Mouse (Mus musculus) heart, embryonic 10.5 days (tissue): ENCODE measurements around the gene Gm20388. TPM values are rescaled to one million over a fixed set of nuclear protein-coding genes. Genes with fewer than 3 reads are reported as not detected.
A peak's percentile ranks its signal among the peaks of the same experiment; 100 is the strongest.

Experiments used
- DNase-seq: peaks from one replicate; pipeline ENCODE4 v3.0.0-alpha.2; 2017; ENCODE audit warnings: low spot score
- H3K27ac ChIP-seq: fragments of 300-500 bp; sonication (generic); 2 replicates; pipeline ENCODE4 v1.5.1; 2016; ENCODE audit warnings: mild to moderate bottlenecking
- H3K27me3 ChIP-seq: fragments of 300-500 bp; sonication (generic); 2 replicates; pipeline ENCODE4 v1.6.1; 2016; ENCODE audit warnings: mild to moderate bottlenecking; ENCODE audit not compliant: poor library complexity, insufficient read depth, severe bottlenecking
- H3K36me3 ChIP-seq: fragments of 300-500 bp; sonication (generic); 2 replicates; pipeline ENCODE4 v1.6.1; 2016; ENCODE audit warnings: mild to moderate bottlenecking, moderate library complexity
- H3K4me1 ChIP-seq: fragments of 300-500 bp; sonication (generic); 2 replicates; pipeline ENCODE4 v1.6.1; 2016; ENCODE audit warnings: mild to moderate bottlenecking
- H3K4me3 ChIP-seq: fragments of 300-500 bp; sonication (generic); 2 replicates; pipeline ENCODE4 v1.5.1; 2016; ENCODE audit warnings: mild to moderate bottlenecking, moderate library complexity
- H3K9me3 ChIP-seq: fragments of 300-500 bp; sonication (generic); 2 replicates; pipeline ENCODE4 v1.6.1; 2016; ENCODE audit warnings: mild to moderate bottlenecking, moderate library complexity
- WGBS: fragments of 180-500 bp; shearing (Covaris S2); methylation state at CpG from one replicate; pipeline ENCODE4 v1.1.7; 2016; 5-methylcytosine and 5-hydroxymethylcytosine counted together
- polyA plus RNA-seq: library from polyadenylated mRNA; unstranded; fragments of >200 nt; fragmentation: Nextera tagmentation; extraction: Ambion mirVana; gene quantifications from 2 replicates; pipeline ENCODE4 v1.2.1, GENCODE M21; 2016

Gm20388 gene
- polyA plus RNA-seq, 1 experiment from 2014 or later = 4.5 TPM

DNA sequence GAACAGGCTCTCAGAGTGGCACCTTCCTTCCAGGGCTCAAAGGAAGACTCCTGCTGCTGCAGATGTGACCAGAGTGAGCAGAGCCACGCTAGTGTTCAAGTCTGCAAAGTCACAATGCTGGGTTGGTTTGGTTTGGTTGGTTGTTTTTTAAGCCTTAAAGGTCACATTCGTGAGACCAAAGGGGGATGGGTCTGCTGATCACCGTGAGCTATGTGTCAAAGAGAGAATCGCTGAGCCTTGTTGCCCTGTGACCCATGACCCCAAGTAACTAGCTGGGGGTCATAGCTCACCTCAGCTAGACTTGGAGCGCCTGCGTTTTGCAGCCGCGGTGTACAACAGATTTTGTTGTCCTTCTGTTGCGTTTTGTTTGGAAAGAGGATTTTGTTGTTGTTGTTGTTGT lies 1460.6 kb downstream of the Gm20388 start:
- Histone ChIP-seq H3K9me3 (no peaks in the 10 kb centered on the region), H3K27ac (0 out of 2 replicates have a peak overlapping the region, but pooled peaks have one; percentile 42), H3K4me3 (no peak overlapping the region), H3K27me3 (peaks cover 4% of the 10 kb centered on the region; the same call in 1 of the 2 replicates), H3K36me3 (no peaks in the 10 kb centered on the region), H3K4me1 (peaks cover 81% of the 10 kb centered on the region)
- DNase-seq = no peak
- 69% methylated on average over 9 of the region's 9 CpGs for WGBS

DNA sequence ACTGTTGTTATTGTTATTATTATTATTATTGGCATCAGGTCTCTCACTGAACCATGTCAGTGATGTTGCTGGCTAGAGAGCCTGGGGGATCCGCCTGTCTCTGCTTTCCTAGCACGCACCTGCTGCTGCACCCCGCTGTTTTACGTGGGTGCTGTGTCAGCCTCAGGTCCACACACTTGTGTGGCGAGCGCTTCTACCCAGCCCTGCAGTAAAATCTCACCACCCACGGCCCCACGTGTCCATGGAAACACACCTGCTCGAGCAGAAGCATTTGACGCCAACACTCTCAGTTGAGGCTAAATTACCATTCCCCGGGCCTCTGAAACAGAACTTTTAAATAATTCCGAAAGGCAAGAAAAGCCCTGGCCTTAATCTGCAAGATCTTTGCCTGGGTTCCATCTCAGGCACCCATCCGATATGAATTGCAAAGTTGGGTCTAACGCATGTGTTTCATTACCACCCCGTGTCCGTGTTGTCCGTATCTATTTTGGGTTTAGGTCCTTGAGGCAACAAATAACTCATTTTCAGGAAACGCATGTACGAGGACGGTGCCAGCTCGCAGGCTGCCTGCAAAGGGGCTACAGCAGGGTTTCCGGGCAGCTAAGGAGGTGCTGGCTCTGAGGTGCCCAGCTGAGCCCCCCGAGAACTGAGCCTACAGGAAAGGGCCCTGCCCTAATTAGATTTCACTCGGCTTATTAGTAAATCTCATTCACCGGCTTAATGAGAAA lies 1461.4 kb downstream of the Gm20388 start:
- WGBS = 87% methylated on average over 25 of the region's 25 CpGs
- Histone ChIP-seq H3K27me3 (peaks cover 4% of the 10 kb centered on the region; the same call in 1 of the 2 replicates), H3K9me3 (no peaks in the 10 kb centered on the region), H3K36me3 (no peaks in the 10 kb centered on the region), H3K4me3 (no peak overlapping the region), H3K27ac (0 out of 2 replicates have a peak overlapping the region, but pooled peaks have one; percentile 49), H3K4me1 (peaks cover 85% of the 10 kb centered on the region)
- DNase-seq = no peak

DNA sequence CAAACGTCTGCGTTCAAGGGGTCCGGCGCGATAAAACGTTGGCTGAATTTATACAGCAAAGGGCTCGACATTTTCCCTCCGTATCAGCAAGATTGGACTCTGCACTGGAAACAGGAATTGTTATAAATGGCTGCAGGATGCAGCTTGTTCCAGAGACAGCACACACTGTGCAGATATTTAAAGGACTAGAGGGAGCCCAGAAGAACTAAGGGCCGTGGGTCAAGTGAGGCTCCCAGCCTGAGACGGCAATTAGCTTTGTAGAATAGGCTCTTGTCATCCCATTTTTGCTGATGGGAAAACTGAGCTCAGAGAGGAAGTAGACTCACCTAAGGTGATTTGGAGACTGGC lies 1462.0 kb downstream of the Gm20388 start:
- no peaks in the 10 kb centered on the region for H3K36me3 ChIP-seq
- DNase-seq = no peak
- H3K4me1 ChIP-seq = peaks cover 91% of the 10 kb centered on the region
- H3K9me3 ChIP-seq = no peaks in the 10 kb centered on the region
- H3K4me3 ChIP-seq = no peak overlapping the region
- WGBS = 81% methylated on average over 10 of the region's 10 CpGs
- H3K27me3 ChIP-seq = peaks cover 4% of the 10 kb centered on the region; the same call in 1 of the 2 replicates
- peak overlapping the region; percentile 49; the same call in 1 of the 2 replicates for H3K27ac ChIP-seq

DNA sequence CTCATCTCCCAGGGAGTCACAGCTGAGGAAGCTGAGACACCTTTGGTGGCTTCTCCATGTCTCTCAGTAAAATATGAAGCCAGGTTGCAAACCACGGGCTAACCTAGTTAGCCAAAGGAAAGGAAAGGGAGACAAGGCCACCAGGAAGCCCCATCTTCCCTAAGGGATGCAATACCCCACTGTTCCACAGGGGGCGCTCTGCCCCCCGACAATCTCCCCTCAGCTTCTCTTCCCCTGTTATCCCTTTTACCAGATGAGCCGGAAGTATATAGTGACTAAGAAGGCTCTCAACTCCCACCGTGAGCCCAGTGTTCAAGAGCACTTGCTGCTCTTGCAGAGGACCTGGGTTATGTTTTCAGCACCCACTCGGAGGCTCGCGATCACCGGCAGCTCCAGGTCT lies 1463.6 kb downstream of the Gm20388 start:
- H3K4me1 ChIP-seq = peaks cover 90% of the 10 kb centered on the region
- no peak for DNase-seq
- H3K27ac ChIP-seq = peak overlapping the region; percentile 88

DNA sequence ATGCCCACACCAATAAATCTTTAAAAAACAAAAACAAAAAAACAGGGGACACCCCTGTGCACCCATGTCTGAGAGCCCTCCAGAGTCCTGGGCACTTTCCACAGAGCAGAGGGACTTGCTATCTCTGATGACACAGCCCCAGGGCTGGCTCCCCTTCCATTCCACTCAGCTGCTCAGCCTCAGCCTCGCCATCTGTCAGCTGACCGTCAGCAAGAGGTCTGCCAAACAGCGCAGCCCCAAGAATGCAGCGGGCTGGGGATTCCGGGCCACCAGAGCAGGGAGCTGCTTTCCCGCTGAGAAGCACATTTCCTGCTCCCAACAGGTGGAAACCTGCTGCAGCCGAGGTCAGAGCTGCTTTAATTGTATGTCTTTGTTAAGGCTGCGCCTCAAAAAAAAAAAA lies 1464.1 kb downstream of the Gm20388 start:
- no peak for DNase-seq
- WGBS = 6% methylated on average over 8 of the region's 8 CpGs
- peaks cover 89% of the 10 kb centered on the region for H3K4me1 ChIP-seq
- H3K9me3 ChIP-seq = no peaks in the 10 kb centered on the region
- H3K4me3 ChIP-seq = peak overlapping the region; percentile 22; the same call in 1 of the 2 replicates
- H3K36me3 ChIP-seq = no peaks in the 10 kb centered on the region
- no peaks in the 10 kb centered on the region for H3K27me3 ChIP-seq
- H3K27ac ChIP-seq = peak overlapping the region; percentile 88

More for the DNA sequence above, 1463.6 kb downstream of the Gm20388 start:
- peak overlapping the region; percentile 22; the same call in 1 of the 2 replicates for H3K4me3 ChIP-seq
- H3K36me3 ChIP-seq = no peaks in the 10 kb centered on the region
- 19% methylated on average over 9 of the region's 9 CpGs for WGBS
- no peaks in the 10 kb centered on the region for H3K27me3 ChIP-seq
- H3K9me3 ChIP-seq = no peaks in the 10 kb centered on the region

DNA sequence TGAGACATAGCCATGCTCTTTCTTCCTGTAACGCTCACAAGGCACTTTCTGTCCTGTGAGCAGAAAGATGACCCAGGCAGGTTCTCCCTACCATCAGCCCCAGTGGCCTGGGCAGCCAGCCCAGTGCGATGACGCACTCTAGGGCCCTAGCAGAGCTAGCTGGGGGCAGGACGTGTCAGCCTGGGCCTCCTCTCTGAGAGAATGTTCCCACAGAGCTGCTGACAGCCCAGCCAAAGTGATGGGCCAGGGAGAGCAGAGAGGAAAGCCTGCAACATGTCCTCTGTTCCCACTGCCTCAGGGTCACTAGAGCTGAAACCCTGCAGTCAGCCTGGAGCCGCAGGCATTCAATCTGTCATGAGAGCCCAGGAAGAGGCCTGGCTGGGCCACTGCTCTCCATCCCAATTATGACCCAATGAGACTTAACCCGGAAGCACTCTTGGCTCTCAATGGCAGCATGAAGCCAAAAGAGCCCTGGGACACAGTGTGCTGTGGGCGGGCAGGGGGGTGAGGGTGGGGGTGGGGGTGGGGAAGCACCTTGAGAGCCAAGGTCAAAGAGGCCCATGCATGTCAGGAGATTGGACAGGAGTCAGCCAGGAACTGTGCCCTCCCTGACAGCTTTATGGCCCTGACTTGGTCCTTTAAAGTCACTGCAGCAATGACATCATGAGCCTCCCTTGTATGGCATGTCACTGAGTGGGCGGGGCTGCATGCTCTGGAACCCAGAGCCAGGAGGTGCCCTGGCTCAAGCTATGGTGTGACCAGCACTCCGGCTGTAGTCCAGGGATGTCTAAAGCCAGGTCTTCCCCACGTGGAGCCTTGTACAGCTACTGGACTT lies 1465.7 kb downstream of the Gm20388 start:
- no peaks in the 10 kb centered on the region for H3K27me3 ChIP-seq
- H3K9me3 ChIP-seq = no peaks in the 10 kb centered on the region
- 33% methylated on average over 10 of the region's 10 CpGs for WGBS
- no peaks in the 10 kb centered on the region for H3K36me3 ChIP-seq
- H3K4me3 ChIP-seq = no peak overlapping the region
- H3K4me1 ChIP-seq = peaks cover 86% of the 10 kb centered on the region
- peak; percentile 92 for DNase-seq
- H3K27ac ChIP-seq = peak overlapping the region; percentile 88

DNA sequence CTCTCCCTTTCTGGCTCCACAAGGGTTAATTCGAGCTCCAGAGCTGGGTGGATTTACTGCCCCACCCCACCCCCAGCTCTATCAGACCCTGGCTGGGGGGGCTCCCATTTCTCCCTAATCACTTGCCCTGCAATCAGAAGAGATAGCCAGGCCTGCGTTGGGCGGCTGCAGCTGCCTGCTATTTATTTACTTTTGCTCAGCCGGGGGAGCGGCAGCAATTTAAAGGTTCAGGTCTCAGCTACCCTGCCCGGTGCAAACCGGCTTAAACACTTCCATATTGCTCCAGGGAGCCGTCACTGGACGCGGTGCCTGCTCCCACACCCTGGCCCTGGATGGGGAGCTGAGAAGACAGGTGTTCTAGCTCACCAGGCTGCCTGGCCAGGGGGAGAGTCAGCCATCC lies 1467.0 kb downstream of the Gm20388 start:
- Histone ChIP-seq H3K36me3 (no peaks in the 10 kb centered on the region), H3K27me3 (no peaks in the 10 kb centered on the region), H3K4me1 (peaks cover 89% of the 10 kb centered on the region), H3K27ac (peak overlapping the region; percentile 88), H3K9me3 (no peaks in the 10 kb centered on the region), H3K4me3 (peak overlapping the region; percentile 37)
- DNase-seq = peak; percentile 90
- WGBS = 1% methylated on average over 10 of the region's 10 CpGs

DNA sequence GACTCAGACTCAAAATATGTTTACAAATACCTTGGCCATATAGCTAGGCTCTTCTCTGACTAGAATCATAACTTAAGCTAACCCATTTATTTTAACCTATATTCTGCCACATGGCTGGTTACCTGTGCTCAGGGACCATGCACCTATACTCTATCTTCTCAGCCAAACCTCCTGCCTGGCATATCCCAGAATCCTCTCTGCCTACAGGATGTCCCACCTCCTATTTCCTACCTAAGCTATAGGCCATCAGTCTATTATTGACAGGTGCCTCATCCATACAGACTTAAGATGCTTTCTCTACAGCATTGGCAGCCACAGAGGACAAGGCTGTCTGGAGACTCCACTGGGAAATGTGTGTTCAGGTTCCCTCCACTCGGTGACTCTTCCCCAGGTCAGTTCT lies 1468.7 kb downstream of the Gm20388 start:
- Histone ChIP-seq H3K36me3 (no peaks in the 10 kb centered on the region), H3K4me3 (no peak overlapping the region), H3K9me3 (no peaks in the 10 kb centered on the region), H3K4me1 (peaks cover 87% of the 10 kb centered on the region), H3K27me3 (no peaks in the 10 kb centered on the region), H3K27ac (peak overlapping the region; percentile 70; the same call in 1 of the 2 replicates)
- 74% methylated on average over 1 of the region's 1 CpGs for WGBS
- DNase-seq = no peak

DNA sequence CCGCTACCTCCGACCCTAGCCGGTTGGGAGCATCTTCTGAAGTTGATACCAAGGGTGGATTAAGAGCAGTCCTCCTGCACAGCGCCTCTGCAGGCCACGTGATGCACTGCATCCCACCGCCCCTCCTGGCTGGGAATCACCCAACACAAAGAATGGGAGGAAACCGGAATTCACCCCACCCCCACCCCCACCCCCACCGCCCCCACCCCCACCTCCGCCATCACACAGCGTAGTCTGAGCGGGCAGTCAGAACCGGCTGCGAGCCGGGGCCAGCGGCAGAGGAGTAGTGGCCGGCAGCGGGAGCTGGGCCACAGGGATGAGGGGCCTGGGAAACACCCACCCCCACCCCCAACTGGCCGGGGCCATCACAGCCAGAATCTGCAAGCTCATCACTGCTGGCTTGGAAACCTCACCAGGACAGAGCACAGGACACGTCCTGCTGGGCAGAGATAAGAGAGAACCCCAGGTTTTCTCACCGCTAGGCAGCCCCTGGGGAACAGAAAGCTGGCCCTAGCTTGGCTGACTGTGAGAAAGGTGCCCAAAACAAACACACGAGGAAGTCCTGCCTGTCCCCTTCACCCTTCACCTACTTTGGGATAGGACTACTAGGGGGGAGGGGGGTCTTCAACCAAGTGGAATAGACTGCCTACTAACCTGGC lies 1472.1 kb downstream of the Gm20388 start:
- peaks cover 2% of the 10 kb centered on the region for H3K27me3 ChIP-seq
- H3K27ac ChIP-seq = peak overlapping the region; percentile 89
- no peaks in the 10 kb centered on the region for H3K36me3 ChIP-seq
- 2% methylated on average over 21 of the region's 21 CpGs for WGBS
- H3K4me1 ChIP-seq = peaks cover 62% of the 10 kb centered on the region
- DNase-seq = peak; percentile 95
- H3K9me3 ChIP-seq = no peaks in the 10 kb centered on the region
- peak overlapping the region; percentile 51 for H3K4me3 ChIP-seq

DNA sequence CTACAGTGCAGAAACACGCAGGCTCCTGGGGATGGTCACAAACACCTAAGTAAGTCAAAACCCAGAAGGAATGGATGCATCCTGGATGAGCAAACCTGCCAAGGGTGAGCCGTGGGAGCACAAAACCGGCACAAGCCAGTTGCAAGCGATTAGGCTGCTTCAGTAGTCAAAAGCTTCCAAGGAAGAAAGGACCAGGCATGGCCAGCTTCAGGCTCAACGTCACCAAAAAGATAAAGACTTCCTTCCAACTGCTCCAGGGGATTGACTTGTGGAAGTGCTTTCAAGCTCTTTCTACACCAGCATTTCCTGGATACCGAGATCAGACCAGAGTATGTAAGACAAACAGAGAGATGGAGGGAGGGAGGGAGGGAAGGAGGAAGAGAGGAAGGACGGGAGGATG lies 1474.9 kb downstream of the Gm20388 start:
- WGBS = 25% methylated on average over 7 of the region's 7 CpGs
- H3K36me3 ChIP-seq = no peaks in the 10 kb centered on the region
- H3K4me3 ChIP-seq = no peak overlapping the region
- H3K27me3 ChIP-seq = peaks cover 25% of the 10 kb centered on the region
- peaks cover 41% of the 10 kb centered on the region for H3K4me1 ChIP-seq
- no peak for DNase-seq
- peak overlapping the region; percentile 69 for H3K27ac ChIP-seq
- H3K9me3 ChIP-seq = no peaks in the 10 kb centered on the region

DNA sequence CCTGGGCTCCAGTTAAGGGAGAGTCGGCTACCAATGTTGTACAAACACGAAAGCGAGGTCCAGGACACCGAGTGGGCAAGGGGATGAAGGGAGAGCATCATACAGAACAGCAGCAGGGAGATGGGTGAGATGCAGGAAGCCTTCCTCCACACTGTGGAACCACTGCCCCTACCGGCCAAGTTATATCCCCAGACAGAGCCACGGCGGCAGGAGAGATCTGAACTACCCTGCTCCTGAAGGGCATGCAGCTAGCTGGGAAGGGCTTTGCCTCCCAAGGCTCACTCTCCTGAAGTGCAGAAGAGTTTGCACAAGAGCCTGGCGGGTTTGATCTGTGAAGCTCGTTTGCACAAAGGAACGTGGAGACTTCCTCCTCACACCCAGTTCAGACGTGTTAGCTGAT lies 1480.0 kb downstream of the Gm20388 start:
- Histone ChIP-seq H3K27me3 (peaks cover 47% of the 10 kb centered on the region), H3K36me3 (no peaks in the 10 kb centered on the region), H3K27ac (peak overlapping the region; percentile 49), H3K4me3 (0 out of 2 replicates have a peak overlapping the region, but pooled peaks have one; percentile 5), H3K9me3 (no peaks in the 10 kb centered on the region), H3K4me1 (peaks cover 37% of the 10 kb centered on the region)
- DNase-seq = peak; percentile 85
- WGBS = 16% methylated on average over 11 of the region's 11 CpGs

DNA sequence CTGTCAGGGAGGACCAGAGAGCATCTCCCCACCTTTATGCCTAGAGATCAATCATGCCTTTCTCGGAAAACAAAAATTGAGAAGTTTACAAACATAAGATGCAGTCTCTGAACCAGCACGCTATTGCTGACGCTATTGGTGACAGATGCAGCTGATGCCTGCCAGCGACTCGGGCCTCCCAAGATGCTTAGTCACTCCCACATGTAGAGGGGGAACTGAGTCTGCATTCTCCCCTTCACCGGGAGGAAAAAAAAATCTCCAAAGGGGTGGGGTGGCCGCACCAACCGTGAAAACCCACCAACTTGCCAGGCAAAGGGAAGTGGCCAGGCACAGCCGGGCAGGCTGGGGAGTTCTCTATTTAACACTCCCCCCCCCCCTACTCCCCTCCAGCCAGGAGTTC lies 1480.6 kb downstream of the Gm20388 start:
- DNase-seq = no peak
- peak overlapping the region; percentile 8; the same call in 1 of the 2 replicates for H3K4me3 ChIP-seq
- H3K9me3 ChIP-seq = no peaks in the 10 kb centered on the region
- peaks cover 53% of the 10 kb centered on the region for H3K27me3 ChIP-seq
- H3K36me3 ChIP-seq = no peaks in the 10 kb centered on the region
- peaks cover 38% of the 10 kb centered on the region for H3K4me1 ChIP-seq
- 2% methylated on average over 9 of the region's 9 CpGs for WGBS
- peak overlapping the region; percentile 49 for H3K27ac ChIP-seq
